Mouse (Mus musculus): ENCODE data around the gene Clk1.
"Not testable (repeated sequence)": the region's sequence is repeated elsewhere in the genome, so short reads cannot be mapped to it uniquely, and the experiment has no call there.

GRCm38 (mm10) chr1:58374266-58374665 is 49.6 kb downstream of the Clk1 start:
- TF ChIP-seq CTCF (IDR thresholded peaks at IDR 0.05; ENCODE audit: borderline replicate concordance, extremely low read depth, insufficient read depth, insufficient read length); POLR2A (IDR thresholded peaks at IDR 0.05; ENCODE audit: borderline replicate concordance, extremely low read depth, insufficient read depth, insufficient read length, poor library complexity, severe bottlenecking): not testable (repeated sequence)

All from brain, embryonic 14.5 days (tissue).